Mouse (Mus musculus): Measurements from ENCODE around the gene Usp54. TPM values are rescaled to one million over a fixed set of nuclear protein-coding genes. Genes with fewer than 3 reads are reported as not detected.

Usp54 gene
- polyA plus RNA-seq, 1 experiment from 2014 or later, result 9.9 TPM

GRCm38 (mm10) chr14:20544467-20545411, 96.1 kb downstream of the Usp54 start:
- Histone ChIP-seq H3K9me3 (ENCODE audit: control insufficient read depth, low read length) (no peaks in the 10 kb centered on the region), H3K36me3 (ENCODE audit: control insufficient read depth, insufficient read depth, low read length) (0 out of 2 replicates have a peak, but pooled peaks cover 3% of the 10 kb centered on the region), H3K4me3 (ENCODE audit: low read depth, low read length) (peak overlapping the region; percentile 95), H3K4me2 (replicated peaks; ENCODE audit: low read depth, low read length) (peak overlapping the region; percentile 37), H3K4me1 (replicated peaks; ENCODE audit: control insufficient read depth, insufficient read depth, low read length) (no peaks in the 10 kb centered on the region), H3K27me3 (ENCODE audit: control insufficient read depth, insufficient read depth, low read length) (no peaks in the 10 kb centered on the region), H3K27ac (ENCODE audit: low read depth, low read length) (no peak overlapping the region), H3K9ac (ENCODE audit: low read depth, low read length) (no peak overlapping the region)
- 81% methylated on average over 7 of the region's 7 CpGs for WGBS
- ATAC-seq (ENCODE audit: low FRiP score) (no peak), DNase-seq (ENCODE audit: low spot score) (peak; percentile 9)

GRCm38 (mm10) chr14:20529643-20530042, 111.2 kb downstream of the Usp54 start:
- Histone ChIP-seq H3K4me2 (replicated peaks; ENCODE audit: low read depth, low read length) (no peak overlapping the region), H3K4me1 (replicated peaks; ENCODE audit: control insufficient read depth, insufficient read depth, low read length) (no peaks in the 10 kb centered on the region), H3K9ac (ENCODE audit: low read depth, low read length) (no peak overlapping the region), H3K9me3 (ENCODE audit: control insufficient read depth, low read length) (no peaks in the 10 kb centered on the region), H3K27me3 (ENCODE audit: control insufficient read depth, insufficient read depth, low read length) (no peaks in the 10 kb centered on the region), H3K27ac (ENCODE audit: low read depth, low read length) (no peak overlapping the region), H3K36me3 (ENCODE audit: control insufficient read depth, insufficient read depth, low read length) (no peaks in the 10 kb centered on the region), H3K4me3 (ENCODE audit: low read depth, low read length) (no peak overlapping the region)
- ATAC-seq (ENCODE audit: low FRiP score) (no peak), DNase-seq (ENCODE audit: low spot score) (no peak)
- 94% methylated on average over 4 of the region's 4 CpGs for WGBS

GRCm38 (mm10) chr14:20520179-20520578, 120.7 kb downstream of the Usp54 start:
- no peak overlapping the region for H3K4me2 ChIP-seq (replicated peaks; ENCODE audit: low read depth, low read length)
- ATAC-seq (ENCODE audit: low FRiP score) (no peak), DNase-seq (ENCODE audit: low spot score) (no peak)
- H3K4me3 ChIP-seq (ENCODE audit: low read depth, low read length), result no peak overlapping the region
- H3K36me3 ChIP-seq (ENCODE audit: control insufficient read depth, insufficient read depth, low read length), result 0 out of 2 replicates have a peak, but pooled peaks cover 3% of the 10 kb centered on the region
- H3K27me3 ChIP-seq (ENCODE audit: control insufficient read depth, insufficient read depth, low read length), result no peaks in the 10 kb centered on the region
- H3K9me3 ChIP-seq (ENCODE audit: control insufficient read depth, low read length), result no peaks in the 10 kb centered on the region
- H3K9ac ChIP-seq (ENCODE audit: low read depth, low read length), result no peak overlapping the region
- WGBS, result 94% methylated on average over 2 of the region's 2 CpGs
- H3K27ac ChIP-seq (ENCODE audit: low read depth, low read length), result no peak overlapping the region
- H3K4me1 ChIP-seq (replicated peaks; ENCODE audit: control insufficient read depth, insufficient read depth, low read length), result no peaks in the 10 kb centered on the region

- Histone ChIP-seq H3K9ac (ENCODE audit: low read depth, low read length) (no peak overlapping the region), H3K4me2 (replicated peaks; ENCODE audit: low read depth, low read length) (no peak overlapping the region), H3K4me3 (ENCODE audit: low read depth, low read length) (no peak overlapping the region), H3K27me3 (ENCODE audit: control insufficient read depth, insufficient read depth, low read length) (no peaks in the 10 kb centered on the region), H3K36me3 (ENCODE audit: control insufficient read depth, insufficient read depth, low read length) (no peaks in the 10 kb centered on the region), H3K4me1 (replicated peaks; ENCODE audit: control insufficient read depth, insufficient read depth, low read length) (no peaks in the 10 kb centered on the region), H3K9me3 (ENCODE audit: control insufficient read depth, low read length) (no peaks in the 10 kb centered on the region), H3K27ac (ENCODE audit: low read depth, low read length) (no peak overlapping the region)
- DNase-seq (ENCODE audit: low spot score) (no peak), ATAC-seq (ENCODE audit: low FRiP score) (no peak)
- WGBS, result 89% methylated on average over 2 of the region's 2 CpGs
These were observed 132.4 kb downstream of the Usp54 start for GRCm38 (mm10) chr14:20508424-20508823.

- H3K9ac ChIP-seq (ENCODE audit: low read depth, low read length), result no peak overlapping the region
- no peaks in the 10 kb centered on the region for H3K27me3 ChIP-seq (ENCODE audit: control insufficient read depth, insufficient read depth, low read length)
- ATAC-seq (ENCODE audit: low FRiP score) (no peak), DNase-seq (ENCODE audit: low spot score) (no peak)
- H3K4me2 ChIP-seq (replicated peaks; ENCODE audit: low read depth, low read length), result no peak overlapping the region
- 96% methylated on average over 10 of the region's 10 CpGs for WGBS
- no peaks in the 10 kb centered on the region for H3K4me1 ChIP-seq (replicated peaks; ENCODE audit: control insufficient read depth, insufficient read depth, low read length)
- no peak overlapping the region for H3K4me3 ChIP-seq (ENCODE audit: low read depth, low read length)
- H3K27ac ChIP-seq (ENCODE audit: low read depth, low read length), result no peak overlapping the region
- no peaks in the 10 kb centered on the region for H3K9me3 ChIP-seq (ENCODE audit: control insufficient read depth, low read length)
- H3K36me3 ChIP-seq (ENCODE audit: control insufficient read depth, insufficient read depth, low read length), result no peaks in the 10 kb centered on the region
These were observed 137.9 kb downstream of the Usp54 start for GRCm38 (mm10) chr14:20502966-20503365.

- Histone ChIP-seq H3K4me3 (ENCODE audit: low read depth, low read length) (no peak overlapping the region), H3K27me3 (ENCODE audit: control insufficient read depth, insufficient read depth, low read length) (no peaks in the 10 kb centered on the region), H3K36me3 (ENCODE audit: control insufficient read depth, insufficient read depth, low read length) (no peaks in the 10 kb centered on the region), H3K4me1 (replicated peaks; ENCODE audit: control insufficient read depth, insufficient read depth, low read length) (no peaks in the 10 kb centered on the region), H3K4me2 (replicated peaks; ENCODE audit: low read depth, low read length) (no peak overlapping the region), H3K27ac (ENCODE audit: low read depth, low read length) (no peak overlapping the region), H3K9ac (ENCODE audit: low read depth, low read length) (no peak overlapping the region), H3K9me3 (ENCODE audit: control insufficient read depth, low read length) (no peaks in the 10 kb centered on the region)
- DNase-seq (ENCODE audit: low spot score) (no peak), ATAC-seq (ENCODE audit: low FRiP score) (no peak)
- 90% methylated on average over 3 of the region's 3 CpGs for WGBS
These were observed 140.9 kb downstream of the Usp54 start for GRCm38 (mm10) chr14:20499982-20500381.

Other genes starting within 250 kb of the Usp54 start
- 71.2 and 74.7 TPM in 2 replicates for gene Mrps16, start 247.4 kb downstream of the Usp54 start, polyA plus RNA-seq (2014; fragmentation: Nextera tagmentation; extraction: Ambion mirVana)
- 0.60 and 1.1 TPM in 2 replicates for gene Cfap70, start 188.8 kb downstream of the Usp54 start, polyA plus RNA-seq (2014; fragmentation: Nextera tagmentation; extraction: Ambion mirVana)
- 15.0 and 16.8 TPM in 2 replicates for gene Anxa7, start 160.9 kb downstream of the Usp54 start, polyA plus RNA-seq (2014; fragmentation: Nextera tagmentation; extraction: Ambion mirVana)
- 1.1 and 1.4 TPM in 2 replicates for gene Mss51, start 144.2 kb downstream of the Usp54 start, polyA plus RNA-seq (2014; fragmentation: Nextera tagmentation; extraction: Ambion mirVana)
- gene Ppp3cb, start 94.5 kb downstream of the Usp54 start, polyA plus RNA-seq (2014; fragmentation: Nextera tagmentation; extraction: Ambion mirVana), result 67.0 and 67.2 TPM in 2 replicates
- gene Myoz1, start 15.5 kb upstream of the Usp54 start, polyA plus RNA-seq (2014; fragmentation: Nextera tagmentation; extraction: Ambion mirVana), result 0.28 TPM in 1 of 2 replicates, not detected in the other
- gene Synpo2l, start 27.3 kb upstream of the Usp54 start, polyA plus RNA-seq (2014; fragmentation: Nextera tagmentation; extraction: Ambion mirVana), result 0.48 and 1.0 TPM in 2 replicates
- gene Sec24c, start 33.2 kb upstream of the Usp54 start, polyA plus RNA-seq (2014; fragmentation: Nextera tagmentation; extraction: Ambion mirVana), result 76.6 and 79.0 TPM in 2 replicates
- gene Fut11, start 53.9 kb upstream of the Usp54 start, polyA plus RNA-seq (2014; fragmentation: Nextera tagmentation; extraction: Ambion mirVana), result 16.7 and 22.9 TPM in 2 replicates
- gene Chchd1, start 61.9 kb upstream of the Usp54 start, polyA plus RNA-seq (2014; fragmentation: Nextera tagmentation; extraction: Ambion mirVana), result 210 and 223 TPM in 2 replicates
- 25.2 and 32.7 TPM in 2 replicates for gene Zswim8, start 66.5 kb upstream of the Usp54 start, polyA plus RNA-seq (2014; fragmentation: Nextera tagmentation; extraction: Ambion mirVana)
- 20.2 and 21.0 TPM in 2 replicates for gene Ndst2, start 93.5 kb upstream of the Usp54 start, polyA plus RNA-seq (2014; fragmentation: Nextera tagmentation; extraction: Ambion mirVana)
- gene Camk2g, start 153.0 kb upstream of the Usp54 start, polyA plus RNA-seq (2014; fragmentation: Nextera tagmentation; extraction: Ambion mirVana), result 44.2 and 46.8 TPM in 2 replicates
- gene Plau, start 195.6 kb upstream of the Usp54 start, polyA plus RNA-seq (2014; fragmentation: Nextera tagmentation; extraction: Ambion mirVana), result 0.59 and 0.65 TPM in 2 replicates

Measured in hindbrain, embryonic 11.5 days (tissue).